Mouse (Mus musculus) heart, postnatal 0 days (tissue): ENCODE results near the gene Kcnmb4.

Source experiments
- CTCF ChIP-seq: IDR thresholded peaks from 2 replicates; pipeline ENCODE4 v1.5.1; 2016; ENCODE audit warnings: antibody characterized with exemption, control low read depth, low read depth
- EP300 ChIP-seq: IDR thresholded peaks from 2 replicates; pipeline ENCODE4 v1.6.1; 2016; ENCODE audit warnings: antibody characterized with exemption, low read depth

DNA sequence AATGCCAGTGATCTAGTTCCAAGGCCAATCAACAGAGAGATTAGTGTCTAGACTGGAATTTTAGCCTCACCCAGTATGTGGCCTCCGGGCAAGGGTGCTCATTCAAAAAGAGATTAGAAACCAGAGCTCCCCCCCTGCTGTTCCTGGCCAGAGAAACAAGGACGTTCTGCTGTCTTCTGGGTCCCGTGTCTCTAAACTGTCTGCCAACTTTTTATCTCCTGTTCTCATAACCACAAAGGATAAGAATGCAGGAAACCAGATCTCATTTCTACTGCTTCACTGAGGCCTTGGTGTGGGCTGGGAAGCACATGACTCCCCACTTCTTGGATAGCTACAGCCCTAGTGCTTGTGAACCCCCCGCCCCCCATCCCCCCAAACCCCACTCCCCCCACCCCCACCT lies 79.1 kb downstream of the Kcnmb4 start:
- TF ChIP-seq CTCF (no peak), EP300 (0 out of 2 replicates have a peak, but pooled peaks have one; percentile 20)
